Mouse (Mus musculus) ZHBTc4 (cell line): ENCODE measurements at regions not wholly inside any gene's neighbourhood (a gene's known extent, or its start where the extent isn't known, plus 50 kb on each side); places are given as distances from the start of the nearest gene placed in this dataset.

ENCODE experiments used
- DNase-seq: peaks from one replicate; pipeline ENCODE4 v3.0.0-alpha.2; 2011; ENCODE audit warnings: low read depth, low spot score

GRCm38 (mm10) chr6:39283761-39284415, 77.3 kb upstream of the Kdm7a start:
- DNase-seq = no peak

GRCm38 (mm10) chr6:39278317-39278716, 71.7 kb upstream of the Kdm7a start:
- no peak for DNase-seq

GRCm38 (mm10) chr6:39274774-39275502, 68.3 kb upstream of the Kdm7a start:
- DNase-seq = no peak

- peak; percentile 78 for DNase-seq
Measured at GRCm38 (mm10) chr6:39273427-39273826, 66.8 kb upstream of the Kdm7a start.

GRCm38 (mm10) chr6:39270457-39270856, 63.9 kb upstream of the Kdm7a start:
- no peak for DNase-seq

- peak; percentile 70 for DNase-seq
Measured at GRCm38 (mm10) chr6:39269706-39270105, 63.1 kb upstream of the Kdm7a start.

- DNase-seq = peak; percentile 55
Measured at GRCm38 (mm10) chr6:39268647-39269428, 62.2 kb upstream of the Kdm7a start.

- DNase-seq = peak; percentile 62
Measured at GRCm38 (mm10) chr6:39264722-39265121, 58.1 kb upstream of the Kdm7a start.

GRCm38 (mm10) chr6:39263615-39264014, 57.0 kb upstream of the Kdm7a start:
- DNase-seq = no peak

GRCm38 (mm10) chr6:39261951-39262350, 55.4 kb upstream of the Kdm7a start:
- DNase-seq = no peak

- no peak for DNase-seq
Measured at GRCm38 (mm10) chr6:39260480-39260879, 53.9 kb upstream of the Kdm7a start.

GRCm38 (mm10) chr6:39259129-39259528, 52.5 kb upstream of the Kdm7a start:
- DNase-seq = no peak

GRCm38 (mm10) chr6:39258656-39259055, 52.1 kb upstream of the Kdm7a start:
- no peak for DNase-seq

- no peak for DNase-seq
Measured at GRCm38 (mm10) chr6:39257667-39258395, 51.2 kb upstream of the Kdm7a start.

- DNase-seq = peak; percentile 58
Measured at GRCm38 (mm10) chr6:39257111-39257571, 50.6 kb upstream of the Kdm7a start.

GRCm38 (mm10) chr6:39256304-39257103, 49.9 kb upstream of the Kdm7a start:
- peak; percentile 49 for DNase-seq
